Mouse (Mus musculus) embryonic facial prominence, embryonic 10.5 days (tissue): Measurements from ENCODE around the gene Olfr20. TPM values are rescaled to one million over a fixed set of nuclear protein-coding genes. Genes with fewer than 3 reads are reported as not detected.
"Not testable (repeated sequence)": the region's sequence is repeated elsewhere in the genome, so short reads cannot be mapped to it uniquely, and the experiment has no call there.

Experiments
- DNase-seq: peaks from one replicate; pipeline ENCODE4 v3.0.0-alpha.2; 2017; ENCODE audit warnings: low spot score
- H3K27ac ChIP-seq: fragments of 300-500 bp; sonication (generic); replicated peaks from 2 replicates; pipeline ENCODE4 v1.5.1; 2016; ENCODE audit warnings: mild to moderate bottlenecking
- H3K27me3 ChIP-seq: fragments of 300-500 bp; sonication (generic); replicated peaks from 2 replicates; pipeline ENCODE4 v1.6.1; 2016; ENCODE audit warnings: low read depth, mild to moderate bottlenecking; ENCODE audit not compliant: poor library complexity, severe bottlenecking
- H3K36me3 ChIP-seq: fragments of 300-500 bp; sonication (generic); replicated peaks from 2 replicates; pipeline ENCODE4 v1.6.1; 2016; ENCODE audit warnings: mild to moderate bottlenecking, moderate library complexity
- H3K4me1 ChIP-seq: fragments of 300-500 bp; sonication (generic); 2 replicates; pipeline ENCODE4 v1.6.1; 2016
- H3K4me3 ChIP-seq: fragments of 300-500 bp; sonication (generic); 2 replicates; pipeline ENCODE4 v1.5.1; 2016; ENCODE audit warnings: mild to moderate bottlenecking, moderate library complexity
- H3K9me3 ChIP-seq: fragments of 300-500 bp; sonication (generic); 2 replicates; pipeline ENCODE4 v1.6.1; 2016; ENCODE audit warnings: mild to moderate bottlenecking
- WGBS: fragments of 180-500 bp; shearing (Covaris S2); methylation state at CpG from one replicate; pipeline ENCODE4 v1.1.7; 2016; 5-methylcytosine and 5-hydroxymethylcytosine counted together
- polyA plus RNA-seq: library from polyadenylated mRNA; unstranded; fragments of >200 nt; fragmentation: Nextera tagmentation; extraction: Ambion mirVana; gene quantifications from 2 replicates; pipeline ENCODE4 v1.2.1, GENCODE M21; 2016

Olfr20 gene
- not detected in 2 replicates for polyA plus RNA-seq

DNA sequence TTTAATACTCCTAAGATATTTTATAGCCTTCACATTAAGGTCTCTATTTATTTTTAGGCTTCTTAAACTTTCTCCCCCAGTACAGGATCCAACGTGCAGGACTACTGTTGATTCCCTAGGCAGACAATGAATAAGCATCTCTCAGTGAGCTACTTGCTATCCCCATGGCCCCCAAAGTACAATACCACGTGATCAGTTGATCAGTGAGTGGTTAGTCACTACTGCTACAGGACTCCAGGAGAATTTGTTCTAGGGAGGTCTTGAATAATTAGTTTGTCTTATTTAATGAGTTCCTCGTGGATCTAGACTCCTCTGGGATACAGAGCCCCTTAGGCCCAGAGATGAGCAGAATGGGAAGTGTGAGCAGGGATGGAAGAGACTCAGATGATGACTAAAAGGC is at the start of gene Olfr20:
Gene Olfr20 (plus strand): TSS at position 301 of the 400 bp plus-strand sequence.
- Histone ChIP-seq H3K27me3 (no peaks in the 10 kb centered on the region), H3K36me3 (no peaks in the 10 kb centered on the region), H3K4me1 (no peaks in the 10 kb centered on the region), H3K9me3 (no peaks in the 10 kb centered on the region), H3K4me3 (no peak within 1 kb of the TSS), H3K27ac (no peak within 1 kb of the TSS)
- 46% methylated on average over 3 of the region's 3 CpGs for WGBS
- DNase-seq: no peak

DNA sequence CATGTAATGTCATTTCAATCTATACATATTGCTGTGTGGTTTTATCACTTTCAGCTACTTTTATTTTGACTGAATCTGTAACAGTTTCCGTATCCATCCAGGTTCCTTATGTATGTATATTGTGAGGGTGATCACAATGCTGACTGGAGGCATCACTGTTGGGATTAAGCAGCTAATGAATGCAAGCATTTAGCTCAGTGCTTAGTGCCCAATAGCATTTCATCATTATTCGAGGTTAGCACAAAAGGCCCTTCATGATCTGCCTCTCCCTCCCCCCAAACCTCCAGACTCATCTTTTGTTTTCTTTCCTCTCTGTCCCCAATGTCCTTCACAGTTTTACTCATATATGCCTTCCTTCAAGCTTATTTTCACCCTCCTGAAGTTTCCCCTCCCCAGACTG is 47.5 kb upstream of the Olfr20 start:
- no peak for DNase-seq
- Histone ChIP-seq H3K9me3 (no peaks in the 10 kb centered on the region), H3K36me3 (no peaks in the 10 kb centered on the region), H3K4me1 (no peaks in the 10 kb centered on the region), H3K27ac (no peak overlapping the region), H3K4me3 (no peak overlapping the region), H3K27me3 (no peaks in the 10 kb centered on the region)
- WGBS: 40% methylated on average over 2 of the region's 2 CpGs

DNA sequence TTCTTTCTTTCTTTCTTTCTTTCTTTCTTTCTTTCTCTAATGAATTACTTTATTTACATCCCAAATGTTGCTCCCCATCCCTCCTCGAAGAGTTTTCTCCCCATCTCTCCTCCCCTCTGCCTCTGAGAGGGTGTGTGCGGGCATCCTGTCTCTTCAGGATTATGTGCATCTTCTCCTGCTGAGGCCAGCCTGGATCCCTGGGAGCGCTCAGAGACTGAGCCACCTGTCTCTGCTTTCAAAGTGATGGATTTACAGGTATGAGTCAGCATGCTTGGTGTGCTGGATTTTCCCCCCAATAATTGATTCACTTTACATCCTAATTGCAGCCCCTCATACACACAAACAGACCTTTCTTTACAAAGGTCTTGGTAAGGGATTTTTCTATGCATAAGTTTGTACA is 34.6 kb upstream of the Olfr20 start:
- no peaks in the 10 kb centered on the region for H3K9me3 ChIP-seq
- no peak for DNase-seq
- no peak overlapping the region for H3K4me3 ChIP-seq
- no peaks in the 10 kb centered on the region for H3K36me3 ChIP-seq
- H3K4me1 ChIP-seq: no peaks in the 10 kb centered on the region
- 49% methylated on average over 3 of the region's 3 CpGs for WGBS
- no peak overlapping the region for H3K27ac ChIP-seq
- no peaks in the 10 kb centered on the region for H3K27me3 ChIP-seq

DNA sequence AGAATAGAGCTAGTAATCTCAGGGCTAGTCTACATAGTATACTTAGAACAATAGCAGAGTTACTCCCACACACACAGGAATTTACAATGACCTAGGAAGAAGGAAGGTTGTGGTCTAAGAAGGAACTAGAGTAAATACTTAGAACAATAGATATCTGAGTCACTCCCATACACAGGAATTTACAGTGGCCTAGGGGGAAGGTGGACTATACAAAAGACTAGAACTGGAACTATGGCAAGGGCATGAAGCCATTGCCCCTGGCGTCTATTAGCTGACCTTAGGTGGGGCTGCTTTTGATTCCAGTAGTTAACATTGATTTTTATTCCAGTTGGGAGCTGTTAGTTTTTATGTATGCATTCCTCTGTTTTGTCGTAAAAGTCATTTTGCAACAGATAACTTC is 32.0 kb upstream of the Olfr20 start:
- H3K36me3 ChIP-seq, H3K9me3 ChIP-seq, H3K4me1 ChIP-seq, H3K27ac ChIP-seq, H3K4me3 ChIP-seq, H3K27me3 ChIP-seq, DNase-seq: not testable (repeated sequence)
- WGBS: 84% methylated on average over 2 of the region's 2 CpGs

DNA sequence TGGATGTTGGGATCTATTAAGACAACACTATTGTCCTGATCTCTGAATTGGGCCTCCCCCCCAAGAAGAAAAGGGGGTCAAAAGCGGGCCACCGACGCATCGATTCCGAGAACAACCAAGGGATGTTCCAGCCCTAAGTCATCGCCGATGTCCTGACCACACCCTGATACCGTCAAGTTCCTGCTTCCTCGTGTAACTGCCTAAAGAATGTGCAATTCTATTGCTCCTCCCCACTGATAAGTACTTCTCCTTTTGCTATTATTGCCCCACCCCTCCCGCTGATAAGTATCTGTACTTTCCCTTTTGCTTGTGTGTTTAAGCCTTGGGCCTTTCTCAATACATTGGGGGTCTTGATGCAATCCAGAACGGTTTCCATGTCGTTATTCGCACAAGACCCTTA is 29.5 kb upstream of the Olfr20 start:
- not testable (repeated sequence) for H3K9me3 ChIP-seq, H3K27me3 ChIP-seq, H3K36me3 ChIP-seq, H3K27ac ChIP-seq, H3K4me3 ChIP-seq, DNase-seq, H3K4me1 ChIP-seq
- WGBS: 95% methylated on average over 13 of the region's 13 CpGs

DNA sequence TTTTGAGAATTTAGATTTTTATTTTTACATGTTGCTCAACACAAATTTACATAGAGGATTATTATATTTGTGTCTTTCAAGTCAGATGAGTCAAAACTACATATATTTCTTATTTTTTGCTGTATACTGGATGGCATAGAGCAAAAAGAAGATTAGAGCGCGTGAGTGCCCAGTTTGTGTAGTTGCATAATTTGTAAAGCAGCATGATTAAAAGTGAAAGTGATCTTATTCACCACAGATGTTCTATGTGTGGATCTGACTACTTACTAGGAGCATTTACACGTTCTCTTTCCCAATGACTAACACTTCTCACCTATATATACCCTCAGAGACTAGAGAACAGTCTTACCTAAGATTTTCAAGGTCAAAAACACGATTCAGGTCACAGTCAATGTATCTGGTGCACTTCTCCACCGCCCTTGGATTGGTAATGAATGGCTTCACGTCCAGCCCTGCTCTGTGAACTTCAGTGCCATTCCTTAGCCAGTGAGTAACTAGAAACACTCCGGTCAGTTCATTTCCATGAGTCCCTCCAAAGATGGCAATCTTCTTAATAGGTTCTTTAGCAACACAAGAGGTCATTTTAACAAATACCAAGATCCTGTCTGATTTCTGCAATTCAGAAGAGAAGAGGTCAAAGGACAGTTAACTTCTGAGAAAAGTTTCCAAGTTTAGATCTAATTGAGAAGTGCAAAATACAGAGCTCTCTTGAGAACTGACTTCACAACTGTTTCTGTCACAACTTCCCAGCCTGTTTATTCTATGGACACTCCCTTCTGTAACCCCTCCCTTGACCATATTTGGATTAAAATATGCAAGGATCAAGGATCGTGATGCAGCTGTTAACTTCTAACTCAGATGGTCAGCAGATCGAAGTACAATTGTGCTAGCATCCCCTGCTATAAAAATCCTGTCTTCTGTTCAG is 26.4 kb upstream of the Olfr20 start:
- Histone ChIP-seq H3K27me3 (no peaks in the 10 kb centered on the region), H3K36me3 (no peaks in the 10 kb centered on the region), H3K27ac (no peak overlapping the region), H3K9me3 (no peaks in the 10 kb centered on the region; the same call in 1 of the 2 replicates), H3K4me3 (no peak overlapping the region), H3K4me1 (no peaks in the 10 kb centered on the region)
- WGBS: 74% methylated on average over 9 of the region's 9 CpGs
- DNase-seq: no peak

DNA sequence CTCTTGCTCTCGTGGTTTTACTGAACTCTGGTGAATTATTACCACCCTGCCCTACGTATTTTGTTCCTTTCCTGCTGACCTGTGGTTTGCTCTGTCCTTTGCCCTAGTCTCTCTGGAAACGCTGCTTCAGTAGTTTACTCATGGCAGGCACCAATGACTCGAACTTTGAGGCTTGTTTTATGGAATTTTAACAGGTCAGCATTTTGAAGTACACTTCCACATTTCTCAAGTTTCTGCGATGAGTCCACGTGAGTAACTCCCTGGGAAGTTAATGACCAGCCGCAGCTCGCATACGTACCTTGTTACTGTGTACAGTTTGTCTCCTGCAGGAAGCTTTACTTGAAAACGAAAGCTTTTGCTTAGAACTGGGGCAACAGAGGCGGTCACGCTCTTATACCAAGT is 24.1 kb upstream of the Olfr20 start:
- Histone ChIP-seq H3K27me3 (no peaks in the 10 kb centered on the region), H3K9me3 (peaks cover 4% of the 10 kb centered on the region; the same call in 1 of the 2 replicates), H3K27ac (no peak overlapping the region), H3K4me3 (no peak overlapping the region), H3K36me3 (no peaks in the 10 kb centered on the region), H3K4me1 (no peaks in the 10 kb centered on the region)
- DNase-seq: no peak
- WGBS: 53% methylated on average over 12 of the region's 12 CpGs

DNA sequence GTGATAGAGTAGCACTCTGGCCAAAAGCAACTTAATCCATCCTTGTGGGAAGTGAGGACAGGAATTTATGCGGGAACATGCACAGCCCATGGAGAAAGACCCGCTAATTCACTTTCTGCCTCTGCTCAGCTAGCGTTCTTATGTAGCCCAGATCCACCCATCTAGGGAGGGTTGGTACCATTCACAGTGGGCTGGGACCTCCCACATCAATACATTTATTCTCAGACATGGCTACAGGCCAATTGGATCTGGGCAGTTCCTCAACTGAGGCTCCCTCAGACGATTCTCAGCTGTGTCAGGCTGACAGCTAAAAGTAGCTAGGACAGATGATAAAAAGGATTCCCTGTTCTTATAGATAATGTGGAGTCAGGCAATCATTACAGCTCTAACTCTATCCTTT is 23.2 kb upstream of the Olfr20 start:
- no peak overlapping the region for H3K4me3 ChIP-seq
- H3K36me3 ChIP-seq: no peaks in the 10 kb centered on the region
- H3K27me3 ChIP-seq: no peaks in the 10 kb centered on the region
- 86% methylated on average over 4 of the region's 4 CpGs for WGBS
- H3K4me1 ChIP-seq: no peaks in the 10 kb centered on the region
- H3K9me3 ChIP-seq: peaks cover 4% of the 10 kb centered on the region; the same call in 1 of the 2 replicates
- no peak overlapping the region for H3K27ac ChIP-seq
- no peak for DNase-seq

DNA sequence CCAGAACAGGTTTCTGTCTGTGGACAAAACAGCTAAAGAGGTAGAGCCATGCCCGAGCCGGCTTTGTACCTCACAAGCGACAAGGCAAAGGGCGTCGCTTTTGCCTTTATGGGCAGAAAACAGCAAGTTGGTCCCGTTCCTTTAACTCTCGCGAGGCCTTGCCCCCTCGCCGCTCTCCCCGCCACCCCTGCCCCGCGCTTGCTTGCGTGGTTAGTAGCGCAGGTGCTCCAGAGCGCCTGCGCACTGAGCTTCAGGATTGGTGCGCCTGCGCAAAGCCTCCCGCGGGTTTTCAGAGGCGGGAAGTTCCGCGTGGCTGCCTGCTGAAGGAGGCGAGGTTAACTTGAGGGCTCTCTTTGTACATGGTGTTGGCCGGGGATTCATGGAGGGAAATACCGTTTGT is 21.1 kb upstream of the Olfr20 start, which contains the start of the genes Aspa, Gm49340 and Spata22:
Gene Aspa (minus strand): TSS at position 155 of the 400 bp plus-strand sequence.
Gene Gm49340 (plus strand): TSS at position 300 of the 400 bp plus-strand sequence.
Gene Spata22 (plus strand): TSS at position 300 of the 400 bp plus-strand sequence.
- Histone ChIP-seq H3K36me3 (no peaks in the 10 kb centered on the region), H3K27ac (no peak within 1 kb of the TSS), H3K9me3 (peaks cover 4% of the 10 kb centered on the region; the same call in 1 of the 2 replicates), H3K27me3 (no peaks in the 10 kb centered on the region), H3K4me1 (no peaks in the 10 kb centered on the region), H3K4me3 (no peak within 1 kb of the TSS)
- no peak for DNase-seq
- WGBS: 87% methylated on average over 27 of the region's 27 CpGs

DNA sequence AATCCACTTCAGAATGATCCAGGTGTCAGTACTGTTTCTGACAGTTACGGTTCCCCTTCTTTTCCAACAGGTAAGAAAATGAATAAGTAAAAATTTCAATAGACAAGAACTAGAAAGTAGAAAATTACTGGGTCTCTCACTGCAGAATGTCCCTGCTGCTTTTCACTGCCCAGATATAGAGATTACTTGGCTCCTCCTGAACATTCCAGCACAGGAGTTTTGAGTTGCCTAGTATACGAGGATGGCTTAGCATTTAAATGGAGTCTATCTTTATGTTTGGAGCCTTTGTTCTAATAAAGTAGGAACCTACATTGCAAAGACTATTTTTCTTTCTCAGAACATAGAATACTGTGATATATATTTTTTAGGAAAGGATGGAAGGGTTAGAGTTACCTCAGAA is 17.2 kb upstream of the Olfr20 start:
- Histone ChIP-seq H3K27me3 (no peaks in the 10 kb centered on the region), H3K27ac (no peak overlapping the region), H3K9me3 (peaks cover 4% of the 10 kb centered on the region; the same call in 1 of the 2 replicates), H3K4me1 (no peaks in the 10 kb centered on the region), H3K4me3 (no peak overlapping the region), H3K36me3 (no peaks in the 10 kb centered on the region)
- no peak for DNase-seq
- WGBS: 76% methylated on average over 2 of the region's 2 CpGs

DNA sequence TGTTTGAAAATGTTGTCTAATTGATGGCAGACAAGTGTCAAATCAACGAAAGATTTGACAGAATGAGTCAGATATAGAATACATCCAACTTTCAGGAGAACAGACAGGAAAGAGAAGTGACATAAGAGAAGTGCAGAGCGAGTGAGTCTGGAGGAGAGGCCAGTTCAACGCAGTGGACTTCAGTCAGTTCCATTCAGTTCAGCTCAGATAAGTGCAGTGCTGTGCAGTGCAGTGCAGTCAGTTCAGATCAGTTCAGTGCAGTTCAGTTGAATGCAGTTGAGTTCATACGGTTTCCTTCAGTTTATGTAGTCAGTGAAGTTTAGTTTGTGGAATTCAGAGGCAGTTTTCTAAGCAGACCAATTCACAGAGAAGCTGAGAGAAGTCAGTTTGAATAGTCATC is 13.7 kb upstream of the Olfr20 start:
- Histone ChIP-seq H3K36me3 (no peaks in the 10 kb centered on the region), H3K27me3 (no peaks in the 10 kb centered on the region), H3K4me3 (no peak overlapping the region), H3K4me1 (no peaks in the 10 kb centered on the region), H3K9me3 (no peaks in the 10 kb centered on the region), H3K27ac (no peak overlapping the region)
- no peak for DNase-seq
- 83% methylated on average over 4 of the region's 4 CpGs for WGBS

DNA sequence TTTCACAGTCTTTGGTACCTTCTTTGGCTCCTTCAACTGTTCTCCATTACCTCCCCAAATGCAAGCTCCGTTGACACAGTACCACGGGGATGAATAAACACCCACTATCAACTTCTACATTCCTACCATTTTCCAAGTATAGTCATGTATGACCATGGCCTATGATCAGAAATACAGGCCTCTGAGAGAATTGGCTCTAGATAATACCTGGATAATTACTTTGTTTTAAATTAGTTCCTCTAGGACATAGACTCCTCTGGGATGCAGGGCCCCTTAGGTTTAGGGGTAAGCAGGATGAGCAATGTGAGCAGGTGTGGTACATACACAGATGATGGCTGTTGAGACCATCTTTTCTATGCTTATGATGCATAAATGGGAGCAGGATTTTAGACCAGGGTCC is 20.4 kb downstream of the Olfr20 start, which contains the start of gene Olfr376:
Gene Olfr376 (plus strand): TSS at position 301 of the 400 bp plus-strand sequence.
- Histone ChIP-seq H3K4me1 (no peaks in the 10 kb centered on the region), H3K9me3 (no peaks in the 10 kb centered on the region), H3K36me3 (no peaks in the 10 kb centered on the region), H3K27ac (no peak within 1 kb of the TSS), H3K27me3 (no peaks in the 10 kb centered on the region), H3K4me3 (no peak within 1 kb of the TSS)
- WGBS: 89% methylated on average over 2 of the region's 2 CpGs
- no peak for DNase-seq

DNA sequence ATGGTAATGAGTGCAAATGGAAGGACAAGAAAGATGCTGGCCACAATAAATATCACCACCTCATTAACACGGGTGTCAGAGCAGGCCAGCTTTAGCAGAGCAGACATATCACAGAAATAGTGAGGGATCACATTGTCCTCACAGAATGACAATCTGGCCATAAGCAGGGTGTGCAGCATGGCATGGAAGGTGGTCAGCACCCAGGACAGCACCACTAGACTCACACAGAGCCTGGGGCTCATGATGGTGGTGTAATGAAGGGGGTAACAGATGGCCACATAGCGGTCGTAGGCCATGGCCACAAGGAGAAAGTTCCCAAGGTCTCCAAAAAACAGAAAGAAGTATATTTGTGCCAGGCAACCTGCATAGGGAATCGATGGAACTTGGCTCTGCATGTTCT is 44.8 kb downstream of the Olfr20 start:
- WGBS: 72% methylated on average over 4 of the region's 4 CpGs
- no peaks in the 10 kb centered on the region for H3K27me3 ChIP-seq
- no peak for DNase-seq
- H3K4me1 ChIP-seq: no peaks in the 10 kb centered on the region
- no peaks in the 10 kb centered on the region for H3K36me3 ChIP-seq
- H3K9me3 ChIP-seq: peaks cover 2% of the 10 kb centered on the region; the same call in 1 of the 2 replicates
- no peak overlapping the region for H3K4me3 ChIP-seq
- no peak overlapping the region for H3K27ac ChIP-seq
